In genomic region chr8:126850189-126850535, GRCm38 (mm10) we compare ENCODE assay signal across 10 mouse cellular contexts.
DNase-seq lines count a peak whose midpoint lies in the region; ATAC-seq and TF ChIP-seq lines count a peak whose summit lies in the region.
"Had no signal": no experiment of that assay in that cellular context is flagged by ENCODE, and none has a peak within 500 bp of the region (broad histone marks: within the 10 kb centered on the region; RNA-seq: fewer than 3 reads in every experiment).

No protein-coding gene starts in this region.

- no peak for DNase-seq in hindbrain, embryonic 11.5 days (ENCODE audit: low spot score)
- DNase-seq in testis, postnatal 14 days (ENCODE audit: low spot score): no peak
- peak; percentile 50 for DNase-seq in induced T-regulatory cell, adult 2 months (ENCODE audit: low read depth)
- DNase-seq in frontal cortex, postnatal 10 days (ENCODE audit: low spot score in 2 of 2): no peak
- DNase-seq in cerebellum, adult 9-11 months: no peak
- DNase-seq: right cerebral cortex, postnatal 14 days had no signal

- H3K4me2 ChIP-seq in hindbrain, embryonic 13.5 days: no peak overlapping the region
- H3K4me2 ChIP-seq in hindbrain, embryonic 11.5 days (replicated peaks; ENCODE audit: low read depth, low read length): no peak overlapping the region
- no peak overlapping the region for H3K4me2 ChIP-seq in stomach, embryonic 14.5 days (replicated peaks; ENCODE audit: low read depth, low read length)

- no peak overlapping the region for H3K9ac ChIP-seq in hindbrain, embryonic 13.5 days
- H3K9ac ChIP-seq in hindbrain, embryonic 11.5 days (ENCODE audit: low read depth, low read length): no peak overlapping the region
- no peak overlapping the region for H3K9ac ChIP-seq in stomach, embryonic 14.5 days (replicated peaks; ENCODE audit: low read depth, low read length)

- WGBS in hindbrain, embryonic 13.5 days: 46% methylated on average over 1 of the region's 1 CpGs
- WGBS in hindbrain, embryonic 11.5 days: 46% methylated on average over 1 of the region's 1 CpGs
- WGBS in stomach, embryonic 14.5 days: 35% methylated on average over 1 of the region's 1 CpGs

- ATAC-seq in hindbrain, embryonic 13.5 days (ENCODE audit: low FRiP score): no peak
- ATAC-seq in hindbrain, embryonic 11.5 days (ENCODE audit: low FRiP score): no peak
- no peak for ATAC-seq in stomach, embryonic 14.5 days (ENCODE audit: insufficient number of reproducible peaks, insufficient read depth, low FRiP score, low read depth)

- 0 out of 2 replicates have a peak overlapping the region, but pooled peaks have one; percentile 36 for H3K27ac ChIP-seq in hindbrain, embryonic 13.5 days
- H3K27ac ChIP-seq in hindbrain, embryonic 11.5 days (ENCODE audit: low read depth, low read length): no peak overlapping the region
- peak overlapping the region; percentile 39; the same call in 1 of the 2 replicates for H3K27ac ChIP-seq in testis, adult 2 months (ENCODE audit: control insufficient read depth, insufficient read depth, low read depth, low read length)
- peak overlapping the region; percentile 24; the same call in 1 of the 2 replicates for H3K27ac ChIP-seq in stomach, embryonic 14.5 days (ENCODE audit: low read length)

- H3K27me3 ChIP-seq in hindbrain, embryonic 13.5 days: no peaks in the 10 kb centered on the region
- no peaks in the 10 kb centered on the region for H3K27me3 ChIP-seq in hindbrain, embryonic 11.5 days (ENCODE audit: control insufficient read depth, insufficient read depth, low read length)
- no peaks in the 10 kb centered on the region for H3K27me3 ChIP-seq in testis, adult 2 months (ENCODE audit: control insufficient read depth, insufficient read depth, low read length)
- H3K27me3 ChIP-seq in stomach, embryonic 14.5 days (ENCODE audit: control insufficient read depth, insufficient read depth, low read length): no peaks in the 10 kb centered on the region

- no peaks in the 10 kb centered on the region for H3K9me3 ChIP-seq in hindbrain, embryonic 13.5 days
- H3K9me3 ChIP-seq in hindbrain, embryonic 11.5 days (ENCODE audit: control insufficient read depth, low read length): no peaks in the 10 kb centered on the region
- H3K9me3 ChIP-seq in stomach, embryonic 14.5 days (ENCODE audit: control insufficient read depth, low read depth, low read length): no peaks in the 10 kb centered on the region

- H3K4me1 ChIP-seq in hindbrain, embryonic 13.5 days (replicated peaks): peaks cover 16% of the 10 kb centered on the region
- 0 out of 2 replicates have a peak, but pooled peaks cover 3% of the 10 kb centered on the region for H3K4me1 ChIP-seq in hindbrain, embryonic 11.5 days (replicated peaks; ENCODE audit: control insufficient read depth, insufficient read depth, low read length)
- H3K4me1 ChIP-seq in testis, adult 2 months (ENCODE audit: control insufficient read depth, insufficient read depth, low read length): peaks cover 2% of the 10 kb centered on the region; the same call in 1 of the 2 replicates
- H3K4me1 ChIP-seq in stomach, embryonic 14.5 days (ENCODE audit: control insufficient read depth, insufficient read depth, low read length): peaks cover 23% of the 10 kb centered on the region; the same call in 1 of the 2 replicates

- TF ChIP-seq POLR2A in testis, adult 2 months (IDR thresholded peaks at IDR 0.05; ENCODE audit: control insufficient read depth, low read depth, low read length): no peak

- H3K4me3 ChIP-seq in hindbrain, embryonic 13.5 days: no peak overlapping the region
- H3K4me3 ChIP-seq in hindbrain, embryonic 11.5 days (ENCODE audit: low read depth, low read length): no peak overlapping the region
- H3K4me3 ChIP-seq in testis, adult 2 months (ENCODE audit: control insufficient read depth, low read depth, low read length): no peak overlapping the region
- no peak overlapping the region for H3K4me3 ChIP-seq in stomach, embryonic 14.5 days (ENCODE audit: low read depth, low read length)
- H3K4me3 ChIP-seq: erythroblast, embryonic 14.5 days had no signal

- no peak for TF ChIP-seq CTCF in testis, adult 2 months (IDR thresholded peaks at IDR 0.05; ENCODE audit: control insufficient read depth, insufficient read depth, insufficient replicate concordance, low read depth, low read length)

- no peaks in the 10 kb centered on the region for H3K36me3 ChIP-seq in hindbrain, embryonic 13.5 days
- H3K36me3 ChIP-seq in hindbrain, embryonic 11.5 days (ENCODE audit: control insufficient read depth, insufficient read depth, low read length): no peaks in the 10 kb centered on the region
- H3K36me3 ChIP-seq in testis, adult 2 months (ENCODE audit: control insufficient read depth, insufficient read depth, low read length): no peaks in the 10 kb centered on the region
- H3K36me3 ChIP-seq in stomach, embryonic 14.5 days (ENCODE audit: control insufficient read depth, insufficient read depth, low read length): no peaks in the 10 kb centered on the region
